Mouse (Mus musculus): ENCODE data around the gene Gh.
"Not testable (repeated sequence)": the region's sequence is repeated elsewhere in the genome, so short reads cannot be mapped to it uniquely, and the experiment has no call there.

Gene Gh

GRCm38 (mm10) chr11:106301765-106302164, at the start of gene Gh:
Gene Gh, minus strand, starts transcription at chr11:106301865.
- DNase-seq (ENCODE audit: low spot score in 2 of 2), result no peak

GRCm38 (mm10) chr11:106351253-106351652, 49.6 kb upstream of the Gh start:
- DNase-seq (ENCODE audit: low spot score in 2 of 2), result no peak

GRCm38 (mm10) chr11:106350853-106351252, 49.2 kb upstream of the Gh start:
- DNase-seq (ENCODE audit: low spot score in 2 of 2), result no peak

- no peak for DNase-seq (ENCODE audit: low spot score in 2 of 2)
Measured at GRCm38 (mm10) chr11:106349772-106350171, 48.1 kb upstream of the Gh start.

GRCm38 (mm10) chr11:106344910-106345309, 43.2 kb upstream of the Gh start:
- DNase-seq (ENCODE audit: low spot score in 2 of 2), result no peak

GRCm38 (mm10) chr11:106340990-106341520, 39.4 kb upstream of the Gh start:
- DNase-seq (ENCODE audit: low spot score in 2 of 2), result no peak

GRCm38 (mm10) chr11:106339323-106339722, 37.7 kb upstream of the Gh start:
- DNase-seq (ENCODE audit: low spot score in 2 of 2), result not testable (repeated sequence)

- no peak for DNase-seq (ENCODE audit: low spot score in 2 of 2)
Measured at GRCm38 (mm10) chr11:106338870-106339269, 37.2 kb upstream of the Gh start.

GRCm38 (mm10) chr11:106338029-106338428, 36.4 kb upstream of the Gh start:
- no peak for DNase-seq (ENCODE audit: low spot score in 2 of 2)

GRCm38 (mm10) chr11:106334066-106334465, 32.4 kb upstream of the Gh start:
- DNase-seq (ENCODE audit: low spot score in 2 of 2), result no peak

- DNase-seq (ENCODE audit: low spot score in 2 of 2), result no peak
Measured at GRCm38 (mm10) chr11:106332458-106332857, 30.8 kb upstream of the Gh start.

- DNase-seq (ENCODE audit: low spot score in 2 of 2), result peak in 1 of 2 experiments; percentile 65
Measured at GRCm38 (mm10) chr11:106329682-106330081, 28.0 kb upstream of the Gh start.

- no peak for DNase-seq (ENCODE audit: low spot score in 2 of 2)
Measured at GRCm38 (mm10) chr11:106329128-106329527, 27.5 kb upstream of the Gh start.

- DNase-seq (ENCODE audit: low spot score in 2 of 2), result no peak
Measured at GRCm38 (mm10) chr11:106328521-106328920, 26.9 kb upstream of the Gh start.

GRCm38 (mm10) chr11:106326475-106326874, 24.8 kb upstream of the Gh start:
- no peak for DNase-seq (ENCODE audit: low spot score in 2 of 2)

- DNase-seq (ENCODE audit: low spot score in 2 of 2), result peak; percentile 22 to 77
Measured at GRCm38 (mm10) chr11:106325566-106326206, 24.0 kb upstream of the Gh start.

GRCm38 (mm10) chr11:106324858-106325257, 23.2 kb upstream of the Gh start:
- DNase-seq (ENCODE audit: low spot score in 2 of 2), result peak in 1 of 2 experiments; percentile 70

GRCm38 (mm10) chr11:106318406-106319366, 17.0 kb upstream of the Gh start:
- DNase-seq (ENCODE audit: low spot score in 2 of 2), result no peak

GRCm38 (mm10) chr11:106317801-106318200, 16.1 kb upstream of the Gh start:
- DNase-seq (ENCODE audit: low spot score in 2 of 2), result no peak

- no peak for DNase-seq (ENCODE audit: low spot score in 2 of 2)
Measured at GRCm38 (mm10) chr11:106316416-106316815, 14.8 kb upstream of the Gh start.

- DNase-seq (ENCODE audit: low spot score in 2 of 2), result peak in 1 of 2 experiments; percentile 79
Measured at GRCm38 (mm10) chr11:106314333-106314812, 12.7 kb upstream of the Gh start, which contains the start of gene Cd79b. Gene Cd79b, minus strand, starts transcription at chr11:106314762.

- DNase-seq (ENCODE audit: low spot score in 2 of 2), result no peak
Measured at GRCm38 (mm10) chr11:106313533-106313932, 11.9 kb upstream of the Gh start.

All from natural killer cell, adult 2 months (primary cell).